Mouse (Mus musculus) limb, embryonic 13.5 days (tissue): ENCODE data around the gene Abhd10. TPM values are rescaled to one million over a fixed set of nuclear protein-coding genes. Genes with fewer than 3 reads are reported as not detected.

Experiments
- ATAC-seq: fragments of 200-750 bp; cut with Nextera tagmentation; 2 replicates; pipeline ENCODE4 v1.8.0; 2017; ENCODE audit warnings: low read depth, moderate number of reproducible peaks, moderate TSS enrichment; ENCODE audit not compliant: low FRiP score
- H3K27ac ChIP-seq: fragments of 300-500 bp; sonication (generic); 2 replicates; pipeline ENCODE4 v1.5.1; 2015; ENCODE audit warnings: inconsistent platforms, mild to moderate bottlenecking, moderate library complexity
- H3K27me3 ChIP-seq: fragments of 300-500 bp; sonication (generic); 2 replicates; pipeline ENCODE4 v1.6.1; 2015; ENCODE audit warnings: mild to moderate bottlenecking, inconsistent platforms
- H3K36me3 ChIP-seq: fragments of 300-500 bp; sonication (generic); 2 replicates; pipeline ENCODE4 v1.6.1; 2015; ENCODE audit warnings: inconsistent platforms, mild to moderate bottlenecking, moderate library complexity
- H3K4me1 ChIP-seq: fragments of 300-500 bp; sonication (generic); 2 replicates; pipeline ENCODE4 v1.6.1; 2015; ENCODE audit warnings: inconsistent platforms
- H3K4me2 ChIP-seq: fragments of 300-500 bp; sonication (generic); replicated peaks from 2 replicates; pipeline ENCODE4 v1.6.1; 2015; ENCODE audit warnings: inconsistent platforms, mild to moderate bottlenecking, moderate library complexity
- H3K4me3 ChIP-seq: fragments of 300-500 bp; sonication (generic); 2 replicates; pipeline ENCODE4 v1.5.1; 2015; ENCODE audit warnings: moderate library complexity, mild to moderate bottlenecking, inconsistent platforms
- H3K9ac ChIP-seq: fragments of 300-500 bp; sonication (generic); 2 replicates; pipeline ENCODE4 v1.6.1; 2015; ENCODE audit warnings: mild to moderate bottlenecking, inconsistent platforms
- H3K9me3 ChIP-seq: fragments of 300-500 bp; sonication (generic); 2 replicates; pipeline ENCODE4 v1.6.1; 2016; ENCODE audit warnings: inconsistent platforms
- WGBS: fragments of 180-500 bp; shearing (Covaris S2); methylation state at CpG from one replicate; pipeline ENCODE4 v1.1.7; 2015; 5-methylcytosine and 5-hydroxymethylcytosine counted together
- polyA plus RNA-seq: library from polyadenylated mRNA; unstranded; fragments of >200 nt; fragmentation: Nextera tagmentation; extraction: Ambion mirVana; gene quantifications from 2 replicates; pipeline ENCODE4 v1.2.1, GENCODE M21; 2015

Gene Abhd10
- polyA plus RNA-seq, 1 experiment from 2014 or later, result 37.1 TPM

DNA sequence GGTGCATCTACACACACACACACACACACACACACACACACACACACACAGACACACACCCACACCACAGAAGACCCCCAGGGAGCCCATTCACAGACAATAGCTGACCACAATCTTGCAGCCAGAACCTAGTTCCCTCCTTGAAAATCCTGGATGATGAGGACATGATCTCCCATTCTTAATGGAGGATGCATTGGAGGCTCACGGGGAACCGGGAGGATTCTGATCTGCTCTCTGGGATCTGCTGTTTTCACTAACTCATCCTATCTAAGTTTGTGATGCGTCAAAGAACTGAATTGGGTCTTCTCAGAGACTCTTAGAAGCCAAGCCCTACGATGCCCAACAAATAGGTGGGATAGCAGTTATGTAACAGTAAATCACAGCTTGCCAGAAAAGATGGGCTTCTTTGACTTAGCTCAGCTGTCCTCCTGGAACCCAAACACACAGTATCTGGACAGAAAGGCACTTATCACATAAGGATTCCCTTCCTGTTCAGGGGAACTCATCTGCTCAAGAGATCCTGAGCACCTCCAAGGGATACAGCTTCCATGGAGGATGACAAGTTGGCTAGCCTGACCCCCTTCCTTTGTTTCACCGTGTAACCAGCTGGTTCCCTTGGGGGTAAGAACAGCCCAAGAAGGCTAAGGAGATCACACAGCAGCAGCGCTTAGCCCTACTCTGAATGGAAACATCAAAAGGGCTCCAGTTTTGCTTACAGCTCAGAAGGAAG lies 19.4 kb downstream of the Abhd10 start:
- no peak overlapping the region for H3K27ac ChIP-seq
- peak; percentile 37; the same call in 1 of the 2 replicates for ATAC-seq
- 57% methylated on average over 6 of the region's 6 CpGs for WGBS

GRCm38 (mm10) chr16:45722460-45722951 lies 20.2 kb downstream of the Abhd10 start:
- Histone ChIP-seq H3K9ac (no peak overlapping the region), H3K4me2 (peak overlapping the region; percentile 91), H3K27ac (no peak overlapping the region), H3K4me3 (no peak overlapping the region), H3K27me3 (no peaks in the 10 kb centered on the region), H3K4me1 (peaks cover 23% of the 10 kb centered on the region), H3K9me3 (no peaks in the 10 kb centered on the region), H3K36me3 (peaks cover 25% of the 10 kb centered on the region)
- 84% methylated on average over 3 of the region's 3 CpGs for WGBS
- no peak for ATAC-seq

More for the DNA sequence above, 19.4 kb downstream of the Abhd10 start:
- Histone ChIP-seq H3K27me3 (no peaks in the 10 kb centered on the region), H3K4me2 (peak overlapping the region; percentile 91), H3K4me3 (peak overlapping the region; percentile 59), H3K4me1 (peaks cover 23% of the 10 kb centered on the region), H3K9ac (peak overlapping the region; percentile 75), H3K9me3 (no peaks in the 10 kb centered on the region), H3K36me3 (peaks cover 24% of the 10 kb centered on the region)

GRCm38 (mm10) chr16:45720022-45720630 lies 22.6 kb downstream of the Abhd10 start:
- no peak for ATAC-seq
- 0 out of 2 replicates have a peak, but pooled peaks cover 10% of the 10 kb centered on the region for H3K9me3 ChIP-seq
- H3K27ac ChIP-seq, result no peak overlapping the region
- peaks cover 38% of the 10 kb centered on the region for H3K36me3 ChIP-seq
- H3K4me1 ChIP-seq, result peaks cover 23% of the 10 kb centered on the region
- WGBS, result 87% methylated on average over 10 of the region's 10 CpGs
- H3K27me3 ChIP-seq, result no peaks in the 10 kb centered on the region
- no peak overlapping the region for H3K4me3 ChIP-seq
- H3K9ac ChIP-seq, result no peak overlapping the region
- no peak overlapping the region for H3K4me2 ChIP-seq

DNA sequence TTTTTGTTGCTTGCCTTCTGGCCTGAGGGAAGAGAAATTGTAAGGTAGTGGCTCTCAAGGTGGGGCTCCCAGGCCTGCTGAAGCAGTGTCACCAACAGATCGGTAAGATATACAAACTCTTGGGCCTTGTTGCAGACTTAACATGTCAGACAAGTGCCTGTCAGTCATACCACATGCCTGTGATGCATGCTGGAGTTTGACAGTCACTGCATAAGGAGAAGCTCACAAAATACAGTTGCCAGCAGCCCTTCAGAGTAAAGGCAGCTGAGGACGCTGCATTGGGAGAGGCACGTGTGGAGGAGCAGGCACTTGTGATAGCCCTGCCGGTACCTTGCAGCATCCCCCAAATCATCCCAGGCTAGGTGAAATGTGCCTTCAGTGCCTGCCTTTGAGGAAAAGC lies 24.5 kb downstream of the Abhd10 start:
- WGBS, result 76% methylated on average over 4 of the region's 4 CpGs
- Histone ChIP-seq H3K4me1 (peaks cover 9% of the 10 kb centered on the region), H3K4me2 (no peak overlapping the region), H3K27ac (no peak overlapping the region), H3K27me3 (no peaks in the 10 kb centered on the region), H3K9me3 (0 out of 2 replicates have a peak, but pooled peaks cover 10% of the 10 kb centered on the region), H3K4me3 (no peak overlapping the region), H3K9ac (no peak overlapping the region), H3K36me3 (peaks cover 38% of the 10 kb centered on the region)
- ATAC-seq, result no peak

GRCm38 (mm10) chr16:45714489-45715150 lies 28.1 kb downstream of the Abhd10 start:
- Histone ChIP-seq H3K4me2 (no peak overlapping the region), H3K27ac (no peak overlapping the region), H3K4me1 (no peaks in the 10 kb centered on the region), H3K9me3 (0 out of 2 replicates have a peak, but pooled peaks cover 10% of the 10 kb centered on the region), H3K9ac (no peak overlapping the region), H3K4me3 (no peak overlapping the region), H3K27me3 (no peaks in the 10 kb centered on the region), H3K36me3 (peaks cover 28% of the 10 kb centered on the region)
- ATAC-seq, result no peak
- WGBS, result 81% methylated on average over 5 of the region's 5 CpGs

GRCm38 (mm10) chr16:45713878-45714277 lies 28.9 kb downstream of the Abhd10 start:
- no peak for ATAC-seq

GRCm38 (mm10) chr16:45713261-45713660 lies 29.5 kb downstream of the Abhd10 start:
- Histone ChIP-seq H3K4me3 (no peak overlapping the region), H3K4me2 (no peak overlapping the region), H3K27ac (no peak overlapping the region), H3K4me1 (no peaks in the 10 kb centered on the region), H3K36me3 (peaks cover 20% of the 10 kb centered on the region), H3K27me3 (no peaks in the 10 kb centered on the region), H3K9ac (no peak overlapping the region), H3K9me3 (0 out of 2 replicates have a peak, but pooled peaks cover 10% of the 10 kb centered on the region)
- ATAC-seq, result no peak
- WGBS, result 86% methylated on average over 5 of the region's 5 CpGs

More at GRCm38 (mm10) chr16:45713878-45714277, 28.9 kb downstream of the Abhd10 start:
- no peak overlapping the region for H3K4me2 ChIP-seq
- H3K4me3 ChIP-seq, result no peak overlapping the region
- 77% methylated on average over 1 of the region's 1 CpGs for WGBS
- no peaks in the 10 kb centered on the region for H3K27me3 ChIP-seq
- no peak overlapping the region for H3K9ac ChIP-seq
- H3K36me3 ChIP-seq, result peaks cover 26% of the 10 kb centered on the region
- no peaks in the 10 kb centered on the region for H3K4me1 ChIP-seq
- H3K9me3 ChIP-seq, result 0 out of 2 replicates have a peak, but pooled peaks cover 10% of the 10 kb centered on the region
- no peak overlapping the region for H3K27ac ChIP-seq

- no peak overlapping the region for H3K4me3 ChIP-seq
- H3K4me2 ChIP-seq, result no peak overlapping the region
- no peaks in the 10 kb centered on the region for H3K27me3 ChIP-seq
- WGBS, result 78% methylated on average over 7 of the region's 7 CpGs
- peaks cover 11% of the 10 kb centered on the region for H3K36me3 ChIP-seq
- 0 out of 2 replicates have a peak, but pooled peaks cover 5% of the 10 kb centered on the region for H3K9me3 ChIP-seq
- no peak overlapping the region for H3K27ac ChIP-seq
- H3K4me1 ChIP-seq, result no peaks in the 10 kb centered on the region
- ATAC-seq, result no peak
- H3K9ac ChIP-seq, result no peak overlapping the region
These were observed 31.5 kb downstream of the Abhd10 start for GRCm38 (mm10) chr16:45711263-45711662.

- H3K4me1 ChIP-seq, result no peaks in the 10 kb centered on the region
- no peaks in the 10 kb centered on the region for H3K27me3 ChIP-seq
- no peaks in the 10 kb centered on the region for H3K36me3 ChIP-seq
- H3K9ac ChIP-seq, result no peak overlapping the region
- no peak overlapping the region for H3K4me3 ChIP-seq
- H3K27ac ChIP-seq, result no peak overlapping the region
- no peaks in the 10 kb centered on the region for H3K9me3 ChIP-seq
- no peak for ATAC-seq
- no peak overlapping the region for H3K4me2 ChIP-seq
- WGBS, result 52% methylated on average over 5 of the region's 5 CpGs
These were observed 43.5 kb downstream of the Abhd10 start for GRCm38 (mm10) chr16:45699301-45699700.

DNA sequence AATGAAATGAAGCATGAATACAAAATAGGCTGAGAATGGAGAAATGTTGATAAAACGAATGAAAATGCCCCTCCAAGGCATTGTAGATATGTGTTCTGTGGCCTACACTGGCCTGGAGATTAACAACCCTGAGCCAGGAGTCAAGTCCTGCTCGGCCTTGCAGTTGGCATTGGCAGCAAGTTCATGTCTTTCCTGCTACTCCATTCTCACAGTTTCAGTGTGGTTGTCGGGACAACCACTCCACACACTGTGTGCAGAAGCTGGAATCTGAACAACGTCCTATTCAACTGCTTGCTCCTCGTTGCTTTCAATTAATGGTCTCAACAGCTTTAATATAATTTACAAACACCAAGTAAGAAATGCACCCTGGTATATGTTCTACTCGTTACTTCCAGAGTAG lies 44.8 kb downstream of the Abhd10 start:
- ATAC-seq, result no peak
- no peak overlapping the region for H3K9ac ChIP-seq
- WGBS, result 75% methylated on average over 6 of the region's 6 CpGs

GRCm38 (mm10) chr16:45695445-45696160 lies 47.2 kb downstream of the Abhd10 start:
- H3K27me3 ChIP-seq, result no peaks in the 10 kb centered on the region
- H3K4me1 ChIP-seq, result no peaks in the 10 kb centered on the region
- no peak overlapping the region for H3K27ac ChIP-seq
- no peaks in the 10 kb centered on the region for H3K36me3 ChIP-seq
- H3K9me3 ChIP-seq, result no peaks in the 10 kb centered on the region
- WGBS, result 86% methylated on average over 9 of the region's 9 CpGs
- H3K4me2 ChIP-seq, result no peak overlapping the region
- no peak overlapping the region for H3K9ac ChIP-seq
- ATAC-seq, result no peak
- no peak overlapping the region for H3K4me3 ChIP-seq

More for the DNA sequence above, 44.8 kb downstream of the Abhd10 start:
- Histone ChIP-seq H3K9me3 (no peaks in the 10 kb centered on the region), H3K4me1 (no peaks in the 10 kb centered on the region), H3K36me3 (no peaks in the 10 kb centered on the region), H3K27ac (no peak overlapping the region), H3K4me3 (no peak overlapping the region), H3K4me2 (no peak overlapping the region), H3K27me3 (no peaks in the 10 kb centered on the region)
